Mouse (Mus musculus): ENCODE data around the gene Ndufb3.
A peak's percentile ranks its signal among the peaks of the same experiment; 100 is the strongest.
"Not testable (repeated sequence)": the region's sequence is repeated elsewhere in the genome, so short reads cannot be mapped to it uniquely, and the experiment has no call there.

Gene Ndufb3

DNA sequence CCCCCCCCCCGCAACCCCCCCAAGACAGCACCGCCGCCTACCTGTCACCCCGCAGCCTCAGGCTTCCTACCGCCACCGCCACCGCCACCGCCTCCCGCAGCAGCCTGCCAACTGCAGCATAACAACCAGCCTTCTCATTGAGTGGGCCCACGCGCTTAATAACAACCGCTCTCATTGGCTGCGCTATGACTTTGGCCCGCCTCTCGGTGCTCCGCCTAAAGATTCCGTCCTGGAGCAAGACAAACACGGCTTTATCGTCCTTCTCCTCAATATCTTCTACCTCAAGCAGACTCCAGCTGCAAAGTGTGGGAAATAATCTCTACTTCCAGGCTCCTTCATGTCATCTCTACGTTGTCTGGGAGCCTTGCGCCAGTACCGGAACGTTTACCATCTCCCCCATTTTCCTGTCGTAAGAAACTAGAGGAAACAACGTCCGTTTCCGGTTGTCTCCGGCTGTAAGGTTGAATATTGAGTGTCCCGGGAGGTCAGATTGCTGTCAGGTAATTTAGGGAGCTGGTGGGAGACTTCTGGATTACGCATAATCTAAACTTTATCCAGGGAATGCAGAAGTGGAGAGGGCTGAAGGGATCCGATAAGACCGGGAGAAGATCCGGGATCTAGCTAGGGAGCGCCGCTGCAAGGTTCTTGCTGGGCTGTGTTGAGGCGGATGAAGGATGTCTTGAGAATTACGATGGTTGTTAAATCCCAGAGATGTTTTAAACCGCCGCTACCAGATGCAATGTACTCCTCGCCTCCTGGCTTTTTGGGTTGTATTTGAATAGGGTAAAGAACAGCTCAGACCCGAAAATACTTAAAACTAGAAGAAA lies at the start of gene Ndufb3, which contains the start of gene Fam126b:
Ndufb3 (plus strand) TSS at position 214 of the 827 bp plus-strand sequence.
Fam126b (minus strand) TSS at position 153 of the 827 bp plus-strand sequence.
- DNase-seq, result peak; percentile 94 to 95

GRCm38 (mm10) chr1:58541386-58541785 lies 44.8 kb upstream of the Ndufb3 start:
- DNase-seq, result no peak

DNA sequence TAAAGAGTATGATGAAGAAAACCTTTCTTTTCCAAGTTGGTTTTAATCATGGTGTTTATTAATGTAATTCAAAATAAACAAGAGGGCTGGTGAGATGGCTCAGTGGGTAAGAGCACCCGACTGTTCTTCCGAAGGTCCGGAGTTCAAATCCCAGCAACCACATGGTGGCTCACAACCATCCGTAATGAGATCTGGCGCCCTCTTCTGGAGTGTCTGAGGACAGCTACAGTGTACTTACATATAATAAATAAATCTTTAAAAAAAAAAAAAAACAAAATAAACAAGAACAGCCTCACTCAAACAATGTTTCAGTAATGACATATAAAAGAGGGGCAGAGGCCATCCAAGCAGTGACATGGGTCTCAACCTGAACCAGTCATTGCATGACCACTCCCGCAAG lies 25.8 kb upstream of the Ndufb3 start:
- not testable (repeated sequence) for DNase-seq

DNA sequence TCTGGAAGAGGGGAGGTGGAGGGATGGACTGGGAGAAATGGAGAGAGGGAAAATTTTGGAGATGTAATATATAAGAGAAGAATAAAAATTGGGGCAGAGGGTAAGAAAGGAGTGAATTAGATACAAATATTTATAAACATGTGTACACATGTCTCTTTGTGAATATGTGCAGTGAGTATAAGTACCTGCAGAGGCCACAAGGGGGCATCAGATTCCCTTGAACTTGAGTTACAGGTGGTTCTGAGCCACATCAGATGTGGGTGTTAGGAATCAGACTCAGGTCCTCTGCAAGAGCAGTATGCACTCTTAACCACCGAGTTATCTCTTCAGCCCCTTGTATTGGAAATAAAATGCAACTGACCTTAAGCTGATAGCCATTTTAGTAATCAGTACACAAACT lies 23.7 kb upstream of the Ndufb3 start:
- peak; percentile 67 to 80 for DNase-seq

DNA sequence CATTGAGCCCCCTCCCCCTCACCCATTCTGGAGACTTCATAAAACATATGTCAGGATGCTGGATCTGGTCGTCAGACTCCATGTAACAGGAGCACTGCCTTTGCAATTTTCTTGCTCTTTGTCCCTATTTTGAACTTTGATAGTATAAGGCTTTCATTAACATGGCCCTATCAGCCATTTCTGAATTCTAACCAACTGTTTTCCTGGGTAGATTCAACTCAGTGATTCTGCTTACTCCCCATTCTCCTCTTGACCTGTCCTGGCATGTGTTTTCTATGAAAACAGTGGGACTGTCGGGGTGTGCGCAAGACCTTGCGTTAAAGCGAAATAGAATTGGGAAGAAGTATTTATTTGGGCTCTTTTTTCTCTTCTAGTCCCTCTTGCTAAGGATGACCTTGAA lies 21.2 kb upstream of the Ndufb3 start:
- DNase-seq, result no peak

- DNase-seq, result no peak
Observed at GRCm38 (mm10) chr1:58566621-58567020, 19.6 kb upstream of the Ndufb3 start.

- DNase-seq, result no peak
Observed at GRCm38 (mm10) chr1:58568456-58569130, 17.6 kb upstream of the Ndufb3 start.

DNA sequence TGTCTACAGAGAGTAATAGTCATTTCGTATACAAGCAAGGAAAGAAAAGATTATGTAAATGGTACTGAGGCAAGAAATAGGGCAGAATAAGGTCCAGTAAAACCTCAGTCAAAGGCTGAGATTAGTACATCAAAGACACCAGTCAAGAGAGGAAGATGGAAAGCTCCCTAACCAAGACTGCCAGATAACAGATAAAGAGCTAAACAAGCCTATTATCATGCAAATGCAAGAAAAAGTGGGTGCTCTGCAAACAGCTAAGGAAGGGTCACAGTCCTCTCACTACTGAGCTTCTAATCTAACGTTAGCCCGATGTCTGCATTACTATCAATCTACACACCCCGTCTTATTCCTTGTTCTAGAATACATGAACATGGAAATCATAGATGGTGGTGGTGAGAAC lies 15.7 kb upstream of the Ndufb3 start:
- no peak for DNase-seq

- peak; percentile 37 to 55 for DNase-seq
Observed at GRCm38 (mm10) chr1:58579179-58579578, 7.0 kb upstream of the Ndufb3 start.

- no peak for DNase-seq
Observed at GRCm38 (mm10) chr1:58582611-58583010, 3.6 kb upstream of the Ndufb3 start.

GRCm38 (mm10) chr1:58584271-58584670 lies 1.9 kb upstream of the Ndufb3 start:
- peak; percentile 8 to 42 for DNase-seq

GRCm38 (mm10) chr1:58585373-58586170 lies 612 bp upstream of the Ndufb3 start:
- DNase-seq, result no peak

DNA sequence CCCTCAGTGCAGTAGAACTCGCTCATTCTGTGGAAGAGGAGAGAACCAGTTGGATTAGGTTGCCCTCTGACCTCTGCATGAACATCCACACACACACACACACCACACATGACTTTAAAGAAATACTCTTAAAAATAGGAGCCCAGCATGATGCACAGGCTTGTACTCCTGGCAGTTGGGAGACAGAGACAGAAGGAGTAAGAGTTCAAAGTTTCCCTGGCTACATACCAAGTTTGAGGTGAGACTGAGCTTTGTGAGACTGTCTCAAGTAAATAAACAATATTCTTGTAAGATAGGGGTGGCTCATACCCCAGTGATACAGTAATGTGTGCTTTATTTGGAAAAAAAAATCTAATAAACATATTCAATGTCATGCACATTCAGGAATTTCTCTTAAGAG lies 1.3 kb downstream of the Ndufb3 start:
- DNase-seq, result no peak

DNA sequence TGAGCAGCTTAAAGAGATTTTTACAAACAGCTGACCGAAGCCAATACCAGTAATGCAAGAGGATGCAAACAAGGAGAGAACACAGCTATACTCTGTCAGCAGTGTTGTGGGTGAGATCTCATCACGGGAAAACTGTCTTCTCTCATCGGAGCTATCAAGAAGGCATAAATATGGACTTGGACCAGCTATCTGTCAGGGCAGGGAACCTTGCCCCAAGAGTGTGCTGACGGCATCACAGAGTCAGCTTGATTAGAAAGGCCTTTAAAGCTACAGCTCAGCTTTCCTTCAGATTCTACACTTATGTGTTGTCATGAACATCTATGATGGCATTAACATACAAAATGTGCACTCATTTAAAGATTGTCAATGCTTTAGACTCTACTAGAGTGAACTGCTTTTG lies 16.5 kb downstream of the Ndufb3 start:
- no peak for DNase-seq

DNA sequence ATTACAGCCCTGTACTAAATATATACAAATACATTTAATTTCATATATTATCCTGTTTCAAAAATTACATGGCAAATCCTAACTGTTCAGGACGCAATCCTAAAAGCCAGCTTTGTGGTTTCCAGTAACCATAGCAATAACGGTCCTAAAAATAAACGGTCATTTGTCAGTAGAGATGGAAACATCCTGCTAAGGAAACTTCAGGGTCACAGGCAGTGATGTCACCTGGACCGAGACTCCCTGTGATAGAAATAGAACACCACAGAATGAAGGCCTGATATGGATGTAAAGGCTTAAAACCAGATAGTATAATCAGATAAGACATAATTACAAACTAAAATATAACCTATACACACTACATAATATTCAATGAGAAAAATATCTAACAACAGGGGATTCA lies 17.6 kb downstream of the Ndufb3 start:
- no peak for DNase-seq

DNA sequence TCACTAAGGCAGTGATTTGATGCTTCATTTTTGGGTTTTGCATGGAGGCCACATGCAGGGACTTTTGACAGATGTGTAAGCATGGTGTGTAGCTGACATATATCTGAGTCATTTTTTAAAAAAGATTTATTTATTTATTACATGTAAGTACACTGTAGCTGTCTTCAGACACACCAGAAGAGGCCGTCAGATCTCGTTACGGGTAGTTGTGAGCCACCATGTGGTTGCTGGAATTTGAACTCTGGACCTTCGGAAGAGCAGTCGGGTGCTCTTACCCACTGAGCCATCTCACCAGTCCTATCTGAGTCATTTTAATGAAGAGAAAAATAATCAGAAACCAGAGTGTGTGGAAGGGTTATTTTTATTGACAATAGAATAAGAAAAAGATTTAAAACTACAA lies 23.4 kb downstream of the Ndufb3 start:
- DNase-seq, result not testable (repeated sequence)

GRCm38 (mm10) chr1:58610166-58610565 lies 24.0 kb downstream of the Ndufb3 start:
- DNase-seq, result no peak

- DNase-seq, result no peak
Observed at GRCm38 (mm10) chr1:58610611-58611010, 24.4 kb downstream of the Ndufb3 start.

DNA sequence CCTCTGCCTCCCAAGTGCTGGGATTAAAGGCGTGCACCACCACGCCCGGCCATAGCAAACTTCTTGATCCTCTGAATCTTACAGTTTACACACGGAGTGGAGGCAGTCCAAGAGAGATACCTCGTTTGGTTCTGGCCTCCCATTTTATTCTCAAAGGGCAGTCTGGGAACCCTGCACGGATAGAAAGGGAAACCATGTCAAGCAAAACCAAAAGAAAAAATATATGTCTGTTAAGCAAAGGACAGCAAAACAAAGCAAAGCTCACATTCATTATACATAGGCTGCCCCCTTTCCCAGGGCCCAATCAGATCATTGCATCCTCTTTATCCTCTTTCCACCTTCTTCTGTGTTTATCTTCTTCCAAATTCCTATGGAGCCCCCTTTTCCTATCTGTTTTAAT lies 27.6 kb downstream of the Ndufb3 start:
- peak in 1 of 2 experiments; percentile 29 for DNase-seq

- DNase-seq, result no peak
Observed at GRCm38 (mm10) chr1:58614424-58614823, 28.2 kb downstream of the Ndufb3 start.

- no peak for DNase-seq
Observed at GRCm38 (mm10) chr1:58615146-58615545, 29.0 kb downstream of the Ndufb3 start.

DNA sequence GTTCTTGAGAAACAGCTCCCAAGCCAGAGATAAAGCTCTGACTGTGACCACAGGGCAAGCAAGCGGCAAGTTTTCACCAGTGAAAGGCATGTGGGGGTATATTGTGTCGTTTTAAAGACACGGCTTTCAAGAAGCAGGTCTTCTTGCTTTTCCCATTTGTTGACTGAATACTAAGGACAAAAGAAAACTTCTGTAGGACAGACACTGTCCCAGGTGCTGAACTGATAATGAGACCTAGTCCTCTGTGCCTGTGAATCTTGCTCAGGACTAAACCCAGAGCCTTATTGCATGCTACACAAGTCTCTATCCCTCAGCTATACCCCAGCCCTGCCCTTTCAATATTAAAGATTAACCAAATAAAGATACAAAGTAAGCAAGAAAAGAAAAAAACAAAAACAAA lies 30.0 kb downstream of the Ndufb3 start:
- no peak for DNase-seq

GRCm38 (mm10) chr1:58617076-58617475 lies 30.9 kb downstream of the Ndufb3 start:
- DNase-seq, result no peak

Measured in cerebellum, postnatal 10 days (tissue).